Mouse (Mus musculus) cerebellum, adult (tissue): ENCODE measurements around the gene Clec16a.
A peak's percentile ranks its signal among the peaks of the same experiment; 100 is the strongest.

ENCODE experiments used
- ATAC-seq: cut with Nextera tagmentation; 2 replicates; pipeline ENCODE4 v1.9.2; 2017; ENCODE audit warnings: mild to moderate bottlenecking, moderate library complexity, mixed read lengths; ENCODE audit not compliant: insufficient number of reproducible peaks, low FRiP score, low TSS enrichment

Clec16a gene

GRCm38 (mm10) chr16:10544995-10545622 is at the start of gene Clec16a:
Gene Clec16a, plus strand, starts transcription at chr16:10545339.
- ATAC-seq = peak; percentile 76

- ATAC-seq = no peak
These were observed 49.3 kb upstream of the Clec16a start for GRCm38 (mm10) chr16:10495824-10496298.

GRCm38 (mm10) chr16:10498096-10498602 is 47.0 kb upstream of the Clec16a start:
- no peak for ATAC-seq

- ATAC-seq = no peak
These were observed 46.0 kb upstream of the Clec16a start for GRCm38 (mm10) chr16:10499122-10499521.

- no peak for ATAC-seq
These were observed 43.3 kb upstream of the Clec16a start for GRCm38 (mm10) chr16:10501865-10502264.

- no peak for ATAC-seq
These were observed 42.1 kb upstream of the Clec16a start for GRCm38 (mm10) chr16:10503058-10503457.

- no peak for ATAC-seq
These were observed 37.7 kb upstream of the Clec16a start for GRCm38 (mm10) chr16:10507445-10507844.

- ATAC-seq = no peak
These were observed 36.4 kb upstream of the Clec16a start for GRCm38 (mm10) chr16:10508691-10509090.

- peak; percentile 78 for ATAC-seq
These were observed 34.5 kb upstream of the Clec16a start for GRCm38 (mm10) chr16:10510477-10511133.

GRCm38 (mm10) chr16:10511134-10511520 is 34.0 kb upstream of the Clec16a start:
- peak; percentile 61 for ATAC-seq

GRCm38 (mm10) chr16:10515953-10516572 is 29.1 kb upstream of the Clec16a start:
- no peak for ATAC-seq

- no peak for ATAC-seq
These were observed 27.1 kb upstream of the Clec16a start for GRCm38 (mm10) chr16:10518030-10518429.

- ATAC-seq = no peak
These were observed 24.1 kb upstream of the Clec16a start for GRCm38 (mm10) chr16:10520908-10521614.

GRCm38 (mm10) chr16:10522811-10523210 is 22.3 kb upstream of the Clec16a start:
- no peak for ATAC-seq

- no peak for ATAC-seq
These were observed 21.5 kb upstream of the Clec16a start for GRCm38 (mm10) chr16:10523650-10524049.

GRCm38 (mm10) chr16:10524866-10525609 is 20.1 kb upstream of the Clec16a start:
- no peak for ATAC-seq

GRCm38 (mm10) chr16:10525610-10525980 is 19.5 kb upstream of the Clec16a start:
- no peak for ATAC-seq

- ATAC-seq = peak; percentile 56
These were observed 18.0 kb upstream of the Clec16a start for GRCm38 (mm10) chr16:10527046-10527644.

- ATAC-seq = no peak
These were observed 16.8 kb upstream of the Clec16a start for GRCm38 (mm10) chr16:10528382-10528781.

GRCm38 (mm10) chr16:10530179-10530578 is 15.0 kb upstream of the Clec16a start:
- ATAC-seq = no peak
